Mouse (Mus musculus) mouse trophoblast stem cell (cell line): ENCODE results near the gene Acot5.
"Not testable (repeated sequence)": the region's sequence is repeated elsewhere in the genome, so short reads cannot be mapped to it uniquely, and the experiment has no call there.

Experiments used
- in situ Hi-C, 2 experiments: fragments of 300-500 bp; cut with MseI, MboI; formaldehyde crosslinking; loops; 2 replicates in 1 of 2; 3 replicates in 1 of 2; pipeline ENCODE4 v1.15.1; 2025

Acot5 gene

DNA sequence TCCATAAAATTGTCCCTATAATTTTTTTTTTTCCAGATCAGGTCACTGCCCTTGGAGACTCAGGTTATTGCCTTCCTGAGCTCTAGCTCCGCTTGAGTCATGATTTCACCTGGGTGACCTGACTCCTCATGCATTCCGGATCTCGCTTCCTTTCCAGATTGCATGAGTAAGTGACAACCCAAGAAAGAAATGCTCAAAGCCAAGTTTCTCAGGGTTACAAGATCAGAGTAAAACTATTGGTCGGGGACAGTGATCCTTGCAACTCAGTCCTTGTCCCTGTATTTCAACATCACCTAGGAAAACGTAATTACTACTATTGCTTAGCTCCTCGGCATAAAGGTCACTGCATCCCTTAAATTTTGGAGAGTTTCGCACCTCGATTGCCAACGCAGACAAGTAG lies at the start of gene Acot5:
TSS of gene Acot5 (plus strand) at position 340 of the 400 bp plus-strand sequence.
- in situ Hi-C loops, result no loop called here

DNA sequence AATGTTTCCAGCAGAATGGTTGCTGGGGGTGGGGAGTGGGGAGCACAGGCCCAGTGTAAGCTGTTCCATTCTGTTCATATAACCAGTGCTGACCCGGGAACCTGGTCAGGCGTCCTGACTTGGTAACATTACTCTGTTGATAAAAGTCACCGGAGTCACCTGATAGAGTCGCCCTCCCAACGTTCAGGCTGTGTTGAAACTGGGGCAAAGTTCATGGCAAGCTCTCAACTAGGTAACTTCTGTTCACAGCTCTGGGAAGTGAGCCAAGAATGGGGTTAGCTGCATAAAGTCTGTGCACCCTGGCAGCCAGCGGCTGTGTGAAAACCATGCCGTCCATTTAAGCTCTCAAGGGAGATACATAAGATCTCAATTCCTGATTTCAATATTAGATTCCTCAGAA lies 48.6 kb upstream of the Acot5 start:
- in situ Hi-C loops, result not testable (repeated sequence)

DNA sequence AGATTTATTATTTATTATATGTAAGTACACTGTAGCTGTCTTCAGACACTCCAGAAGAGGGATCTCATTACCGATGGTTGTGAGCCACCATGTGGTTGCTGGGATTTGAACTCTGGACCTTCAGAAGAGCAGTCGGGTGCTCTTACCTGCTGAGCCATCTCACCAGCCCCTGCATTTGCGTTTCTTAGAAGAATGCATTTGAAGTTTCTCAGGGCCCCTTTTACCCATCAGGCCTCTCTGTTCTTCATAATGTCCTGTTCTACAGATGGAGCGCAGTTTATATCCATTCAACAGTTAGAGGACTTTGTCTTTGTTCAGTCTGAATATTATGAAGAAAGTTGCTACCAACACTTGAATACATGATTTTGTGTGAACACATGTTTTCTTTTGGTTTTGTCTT lies 46.9 kb upstream of the Acot5 start:
- in situ Hi-C loops, result not testable (repeated sequence)

DNA sequence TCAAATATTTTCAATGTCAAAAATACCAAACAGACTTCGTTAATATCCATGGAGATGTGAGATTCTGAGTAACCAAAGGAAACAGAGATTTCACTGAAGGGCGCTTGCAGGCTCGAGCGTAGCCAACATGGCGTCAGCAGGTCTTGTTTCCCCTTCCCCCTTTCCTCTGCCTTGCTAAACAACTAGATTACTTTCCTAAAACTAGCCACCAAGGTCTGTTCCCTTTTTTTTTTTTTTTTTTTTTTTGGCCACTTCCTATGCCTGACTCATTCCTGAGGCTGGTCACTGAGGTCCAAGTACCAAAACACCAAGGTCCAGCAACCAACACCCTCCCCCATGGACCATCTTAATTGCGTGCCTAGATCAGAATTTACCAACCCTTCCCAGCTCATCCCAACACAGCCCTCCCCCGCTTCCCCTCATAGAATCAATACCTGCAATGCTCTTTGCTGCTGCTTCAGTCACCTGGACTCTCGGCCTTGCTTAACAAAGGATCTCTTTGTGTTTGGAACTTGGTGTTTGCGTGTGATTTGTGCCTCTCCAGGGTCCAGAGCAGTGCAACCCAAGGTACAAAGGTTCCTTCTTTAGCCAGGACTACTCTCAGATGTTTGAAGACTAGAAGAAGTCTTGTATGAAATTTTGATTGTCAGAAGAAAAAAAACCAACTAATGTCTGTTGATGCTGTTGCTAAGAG lies 45.9 kb upstream of the Acot5 start:
- in situ Hi-C loops, result no loop called here

DNA sequence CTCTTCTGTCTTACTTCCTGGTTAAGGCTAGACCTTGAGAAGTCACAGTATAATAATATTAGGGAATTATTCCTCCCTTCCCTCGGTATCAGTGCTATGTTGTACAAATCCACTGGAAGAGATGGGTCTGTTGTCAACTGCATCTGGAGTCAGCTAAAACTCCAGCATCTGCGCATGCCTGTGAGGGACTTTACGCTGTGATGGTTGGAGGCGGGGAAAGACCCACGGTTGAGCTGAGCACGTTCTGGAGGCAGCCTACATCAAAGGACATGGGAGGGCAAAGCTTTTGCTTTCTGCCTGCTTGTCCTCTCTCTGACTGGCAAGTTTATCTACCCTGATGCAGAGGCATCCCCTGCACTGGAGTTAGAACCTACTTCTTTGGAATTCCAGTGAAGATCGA lies 43.2 kb upstream of the Acot5 start:
- in situ Hi-C loops, result no loop called here

DNA sequence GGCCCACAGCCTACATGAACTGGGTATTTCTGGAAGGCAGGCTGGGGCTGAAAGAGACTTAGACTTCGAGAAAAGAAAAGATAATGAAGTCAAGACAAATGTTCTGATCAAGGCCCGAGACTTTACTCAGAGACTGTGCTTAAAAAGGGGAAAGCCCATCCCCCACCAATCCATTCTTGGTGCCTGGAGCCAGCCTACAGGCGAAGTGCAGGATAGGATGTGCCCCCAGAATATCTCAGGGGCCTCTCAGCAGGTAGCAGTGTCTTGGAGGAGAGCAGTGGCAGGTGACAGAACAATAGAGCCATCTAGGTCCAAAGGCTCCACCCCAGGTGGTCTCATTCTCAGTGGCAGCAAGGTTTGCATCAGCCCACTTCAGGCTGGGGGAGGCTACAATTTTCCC lies 40.8 kb upstream of the Acot5 start:
- in situ Hi-C loops, result not testable (repeated sequence)

DNA sequence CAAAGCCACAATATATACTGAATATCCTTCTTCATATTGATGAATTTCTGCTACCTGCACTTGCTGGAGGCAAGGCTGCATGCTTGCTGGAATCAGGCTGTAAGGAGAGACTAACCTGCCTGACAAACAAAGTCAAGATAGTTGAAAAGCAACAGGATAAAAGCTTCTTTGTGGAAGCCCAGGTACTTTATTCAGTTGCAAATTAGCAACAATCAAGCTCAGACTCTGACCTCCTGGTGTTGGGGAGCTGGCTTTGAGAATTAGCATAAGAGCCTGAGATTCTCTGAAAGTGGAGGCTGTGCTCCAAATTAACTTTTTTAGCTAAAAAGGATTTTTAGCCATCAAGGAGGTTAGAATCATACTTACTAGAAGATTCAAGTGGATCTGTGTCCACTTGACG lies 40.1 kb upstream of the Acot5 start:
- in situ Hi-C loops, result not testable (repeated sequence)

DNA sequence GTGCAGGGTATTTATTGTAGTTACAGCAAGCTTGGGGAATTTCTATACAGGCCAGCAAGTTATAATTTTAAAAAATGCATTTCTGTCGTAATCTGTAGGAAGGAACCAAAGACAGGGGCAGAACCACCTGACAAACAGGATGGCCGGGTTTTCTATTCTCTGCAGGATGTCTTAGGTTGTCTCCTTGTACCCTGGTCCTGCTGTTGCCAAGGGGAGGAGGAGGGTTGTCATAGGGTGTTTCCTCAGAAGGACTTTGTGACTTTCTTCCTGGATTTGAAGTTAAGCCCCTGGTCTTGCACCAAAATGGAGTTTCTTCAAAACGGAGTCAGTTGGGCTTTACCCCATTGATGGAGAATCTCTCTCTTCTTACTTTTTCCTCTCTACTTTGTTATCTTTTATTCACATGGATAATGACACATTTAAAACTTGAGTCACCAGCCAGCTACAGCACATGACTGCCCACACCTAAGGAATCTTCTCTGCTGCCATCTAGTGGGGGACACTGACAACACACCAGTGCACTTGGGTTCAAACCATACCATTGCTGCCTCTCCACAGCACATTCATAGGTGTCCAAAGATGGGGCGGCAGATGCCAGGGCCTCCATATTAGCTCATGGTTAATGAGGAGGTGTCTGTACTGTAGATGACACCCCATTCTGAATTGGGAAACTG lies 38.3 kb upstream of the Acot5 start:
- in situ Hi-C loops, result no loop called here

DNA sequence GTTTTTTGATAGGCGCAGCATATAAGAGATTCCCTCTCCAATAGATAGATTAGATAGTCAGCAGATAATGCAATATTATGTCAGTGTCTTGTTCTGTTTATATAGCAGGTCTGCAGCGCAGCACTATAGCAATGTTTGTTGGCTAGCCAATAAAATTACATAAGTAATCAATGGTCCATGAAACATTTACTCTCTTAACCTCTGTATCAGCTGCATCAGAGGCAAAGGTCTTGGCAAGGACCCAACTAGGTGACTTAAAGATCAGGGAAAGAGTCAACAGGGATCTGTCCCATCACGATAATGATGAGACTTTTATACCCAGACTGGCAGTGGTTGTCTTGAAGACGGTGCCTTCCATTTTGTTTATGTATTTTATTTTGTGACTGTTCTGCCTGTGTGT lies 36.3 kb upstream of the Acot5 start:
- in situ Hi-C loops, result no loop called here

DNA sequence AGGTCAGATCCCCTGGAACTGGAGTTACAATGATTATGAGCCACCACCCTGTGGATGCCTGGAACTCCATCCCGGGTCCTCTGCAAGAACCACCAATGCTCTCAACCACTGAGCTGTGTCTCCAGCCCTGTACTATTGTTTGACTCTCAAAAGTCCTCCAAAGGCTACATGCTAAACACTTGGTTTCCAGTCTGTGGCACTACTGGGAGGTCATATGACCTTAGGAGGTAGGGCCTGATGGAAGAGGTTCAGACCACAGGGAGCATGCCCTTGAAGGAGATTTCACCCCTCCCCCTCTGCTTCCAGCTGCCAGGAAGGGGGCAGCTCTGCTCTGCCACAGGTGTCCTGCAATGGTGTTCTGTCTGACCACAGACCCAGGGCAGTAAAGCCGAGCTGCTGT lies 35.8 kb upstream of the Acot5 start:
- in situ Hi-C loops, result not testable (repeated sequence)

DNA sequence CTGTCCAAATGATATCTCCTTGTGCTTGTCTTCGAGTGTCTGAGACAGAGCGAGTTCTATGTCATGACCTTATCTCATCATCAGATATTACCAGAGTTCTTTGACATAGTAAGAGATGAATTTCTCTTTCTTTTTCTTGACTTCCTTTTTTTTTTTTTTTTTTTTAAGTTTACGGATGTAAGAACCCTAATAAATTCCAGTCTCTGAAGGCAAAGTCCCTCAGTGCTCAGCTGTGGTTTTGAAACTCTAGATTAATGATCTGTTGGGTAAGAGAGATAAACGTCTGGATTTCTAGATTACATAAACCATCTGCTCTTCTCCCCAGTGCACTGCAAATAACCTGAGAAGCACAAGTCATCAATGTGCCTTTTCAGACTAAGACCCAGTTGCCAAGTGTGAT lies 35.0 kb upstream of the Acot5 start:
- in situ Hi-C loops, result no loop called here

DNA sequence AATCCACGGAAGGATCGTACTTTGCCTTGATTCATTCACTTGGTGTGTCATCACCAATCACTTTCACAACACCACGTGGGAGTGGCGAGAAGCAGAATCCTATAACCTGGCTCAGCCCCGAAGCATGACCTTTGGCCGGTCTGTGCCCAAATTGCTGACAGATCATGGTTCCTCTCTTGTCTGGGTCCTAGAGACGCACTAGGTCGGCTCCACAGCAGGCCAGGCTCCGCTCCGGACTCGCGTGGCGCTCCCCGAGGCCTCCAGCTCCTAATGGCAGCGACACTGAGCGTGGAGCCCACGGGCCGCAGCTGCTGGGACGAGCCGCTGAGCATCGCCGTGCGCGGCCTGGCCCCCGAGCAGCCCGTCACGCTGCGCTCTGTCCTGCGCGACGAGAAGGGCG lies 30.9 kb upstream of the Acot5 start, which contains the start of gene Acot4:
TSS of gene Acot4 (plus strand) at position 139 of the 400 bp plus-strand sequence.
- in situ Hi-C loops, result not testable (repeated sequence)

DNA sequence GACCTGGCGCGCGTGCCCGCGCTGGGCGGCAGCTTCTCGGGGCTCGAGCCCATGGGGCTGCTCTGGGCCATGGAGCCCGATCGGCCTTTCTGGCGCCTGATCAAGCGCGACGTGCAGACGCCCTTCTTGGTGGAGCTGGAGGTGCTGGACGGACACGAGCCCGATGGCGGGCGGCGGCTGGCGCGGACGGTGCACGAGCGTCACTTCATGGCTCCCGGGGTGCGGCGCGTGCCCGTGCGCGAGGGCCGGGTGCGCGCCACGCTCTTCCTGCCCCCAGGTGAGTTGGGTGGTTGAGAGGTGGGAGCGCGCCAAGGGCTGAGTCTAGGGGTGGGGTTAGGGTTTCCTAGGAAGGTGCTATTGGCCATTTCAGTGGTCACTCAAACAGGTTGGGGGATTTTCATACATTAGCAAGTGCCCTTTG lies 30.4 kb upstream of the Acot5 start, which contains the start of gene Gm49366:
TSS of gene Gm49366 (plus strand) at position 245 of the 421 bp plus-strand sequence.
- in situ Hi-C loops, result not testable (repeated sequence)

DNA sequence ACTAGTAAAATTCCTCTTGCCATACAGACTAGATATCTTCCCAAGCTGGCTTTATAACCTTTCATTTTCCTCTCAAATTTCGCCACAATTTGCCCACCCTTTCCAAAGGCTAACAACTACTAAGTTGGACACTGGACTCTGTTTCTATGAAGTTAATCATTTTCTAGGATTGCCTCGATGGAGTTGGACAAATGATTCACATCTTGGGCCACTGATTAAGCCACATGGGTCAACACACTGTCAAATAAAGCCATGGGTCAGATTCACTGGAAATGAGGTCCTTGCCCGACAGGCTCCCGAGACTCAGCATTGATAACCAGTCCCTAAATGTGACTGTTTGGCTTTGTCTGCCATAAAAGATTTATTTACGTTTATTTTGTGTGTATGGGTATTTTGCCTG lies 26.9 kb upstream of the Acot5 start:
- in situ Hi-C loops, result no loop called here

DNA sequence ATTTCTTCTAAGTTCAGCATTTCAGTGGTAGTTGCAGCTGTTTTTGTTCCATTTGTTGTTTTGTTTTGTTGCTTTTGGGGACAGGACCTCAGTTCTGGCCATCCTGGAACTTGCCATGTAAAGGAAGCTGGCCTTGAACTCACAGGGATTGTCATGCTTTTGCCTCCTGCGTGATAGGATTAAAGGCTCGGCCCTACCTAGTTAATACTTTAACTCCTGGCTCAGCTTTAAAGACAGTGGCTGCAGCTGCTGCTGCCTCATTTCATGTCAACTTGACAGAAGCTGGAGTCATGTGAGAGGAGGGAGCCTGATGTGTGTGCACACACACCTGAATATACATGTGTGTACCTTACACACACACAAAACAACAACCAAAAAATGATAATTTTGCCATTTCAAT lies 25.1 kb upstream of the Acot5 start:
- in situ Hi-C loops, result no loop called here

DNA sequence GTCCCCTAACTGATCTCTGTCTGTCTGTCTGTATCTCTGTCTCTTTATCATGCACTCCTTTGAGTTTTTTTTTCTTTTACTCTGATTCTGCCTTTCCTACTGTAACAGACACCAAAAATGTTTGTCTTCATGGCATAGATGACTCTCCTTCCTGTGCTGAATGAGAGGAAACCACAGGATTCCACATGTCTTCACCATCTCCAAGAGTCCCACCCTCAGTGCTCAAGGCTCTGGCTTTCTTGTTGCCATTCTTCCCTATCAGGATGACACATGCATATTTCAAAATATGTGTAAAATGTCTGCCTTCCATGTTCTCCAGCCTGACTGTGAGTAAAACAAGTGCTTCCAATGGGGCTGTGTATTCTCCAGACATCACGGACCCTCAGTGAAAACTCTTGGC lies 22.2 kb upstream of the Acot5 start:
- in situ Hi-C loops, result no loop called here

DNA sequence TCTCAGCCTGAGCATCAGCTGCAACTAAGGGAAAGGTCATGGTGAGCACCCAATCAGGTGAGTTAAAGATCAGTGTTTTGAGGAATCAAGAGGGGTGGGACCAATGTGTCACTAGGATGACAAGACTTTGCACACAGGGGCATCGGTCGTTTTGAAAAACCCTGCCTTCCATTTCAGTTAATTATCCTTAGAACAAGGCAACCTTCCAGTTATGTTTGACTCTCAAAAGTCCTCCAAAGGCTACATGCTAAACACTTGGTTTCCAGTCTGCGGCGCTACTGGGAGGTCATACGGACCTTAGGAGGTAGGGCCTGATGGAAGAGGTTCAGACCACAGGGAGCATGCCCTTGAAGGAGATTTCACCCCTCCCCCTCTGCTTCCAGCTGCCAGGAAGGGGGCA lies 18.4 kb upstream of the Acot5 start:
- in situ Hi-C loops, result not testable (repeated sequence)

DNA sequence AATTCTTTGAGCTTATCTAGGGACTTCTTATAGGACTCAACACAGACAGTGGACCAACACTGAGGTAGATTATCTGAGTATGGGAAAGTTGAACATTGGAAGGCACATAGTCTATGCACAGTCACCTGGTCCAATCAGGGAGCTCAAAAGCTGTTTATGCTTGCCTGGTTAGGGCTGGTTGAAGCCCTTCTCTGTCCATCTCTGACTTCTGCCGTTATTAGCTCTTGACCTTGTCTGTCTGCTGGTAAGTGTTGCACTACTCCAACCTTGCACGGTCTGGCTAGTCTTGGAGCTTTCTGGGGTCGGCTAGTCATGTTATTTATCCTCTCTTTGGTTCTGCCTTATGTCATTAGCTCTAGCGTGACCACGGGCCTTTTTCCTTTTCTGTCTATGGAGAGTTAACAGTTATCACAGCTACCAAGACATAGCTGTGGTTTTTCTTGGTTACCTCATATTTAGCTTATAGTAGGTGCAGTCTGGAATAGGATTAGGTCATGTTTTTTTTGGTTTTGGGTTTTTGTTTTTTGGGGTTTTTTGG lies 17.1 kb upstream of the Acot5 start, which contains the start of gene Acot3:
TSS of gene Acot3 (plus strand) at position 208 of the 538 bp plus-strand sequence.
- in situ Hi-C loops, result no loop called here

DNA sequence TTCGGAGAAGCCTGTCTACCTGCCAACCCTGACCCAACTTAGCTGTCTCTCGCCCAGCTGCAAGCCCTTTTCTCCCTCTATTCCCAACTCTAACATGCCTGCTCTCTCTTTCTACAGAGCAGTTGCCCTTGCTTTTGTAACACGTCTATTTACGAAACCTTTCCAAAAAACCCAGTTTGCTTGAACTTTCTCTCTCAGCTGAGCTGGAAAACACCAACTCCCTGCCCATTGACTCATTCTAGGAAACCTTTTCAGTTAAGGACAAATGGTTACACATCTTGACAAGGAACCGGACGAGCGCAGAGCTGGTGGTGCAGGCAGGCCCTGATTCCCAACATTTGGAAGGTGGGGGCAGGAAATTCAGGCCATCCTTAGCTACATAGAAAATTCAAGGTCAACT lies 16.5 kb upstream of the Acot5 start:
- in situ Hi-C loops, result no loop called here

DNA sequence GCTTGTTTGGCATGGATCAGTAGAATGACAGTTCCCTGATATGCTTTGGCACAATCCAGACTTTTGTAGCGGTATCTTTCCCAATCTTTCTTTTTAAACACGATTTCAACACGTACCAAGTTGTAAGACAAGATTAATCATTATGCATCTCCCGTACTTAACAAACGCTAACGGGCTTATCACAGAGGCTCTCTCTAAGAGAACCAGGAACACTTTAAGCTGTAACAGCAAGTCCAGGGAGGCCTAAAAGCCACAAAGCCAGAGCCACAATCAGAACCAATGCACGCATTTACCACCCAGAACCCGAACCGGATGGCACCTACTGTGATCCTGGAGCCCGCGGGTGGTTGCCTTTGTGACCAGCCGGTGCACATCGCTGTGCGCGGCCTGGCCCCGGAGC lies 16.0 kb upstream of the Acot5 start:
- in situ Hi-C loops, result no loop called here

DNA sequence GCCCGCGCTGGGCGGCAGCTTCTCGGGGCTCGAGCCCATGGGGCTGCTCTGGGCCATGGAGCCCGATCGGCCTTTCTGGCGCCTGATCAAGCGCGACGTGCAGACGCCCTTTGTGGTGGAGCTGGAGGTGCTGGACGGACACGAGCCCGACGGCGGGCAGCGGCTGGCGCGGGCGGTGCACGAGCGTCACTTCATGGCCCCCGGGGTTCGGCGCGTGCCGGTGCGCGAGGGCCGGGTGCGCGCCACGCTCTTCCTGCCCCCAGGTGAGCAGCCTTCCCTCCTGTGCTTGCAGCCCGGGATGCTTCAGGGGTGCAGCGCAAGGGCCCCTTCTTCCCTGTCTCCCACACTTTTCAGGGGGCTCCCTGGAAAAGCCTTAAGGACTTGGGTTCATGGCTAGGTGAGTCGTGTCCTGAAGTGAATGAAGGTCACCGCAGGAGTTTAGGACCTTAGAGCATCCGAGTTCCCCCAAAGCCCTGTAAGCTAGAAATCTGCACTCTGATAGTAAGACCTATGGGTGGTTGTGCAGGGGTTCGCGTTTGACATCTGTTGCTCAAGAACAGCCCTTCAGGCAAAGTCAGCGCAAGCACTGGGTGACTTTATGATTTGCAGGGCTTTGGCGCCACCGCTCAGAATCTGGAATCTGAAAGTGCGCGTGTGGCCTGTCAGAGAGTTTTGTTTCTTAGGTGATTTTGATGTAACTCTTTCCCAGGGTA lies 15.3 kb upstream of the Acot5 start:
- in situ Hi-C loops, result no loop called here

DNA sequence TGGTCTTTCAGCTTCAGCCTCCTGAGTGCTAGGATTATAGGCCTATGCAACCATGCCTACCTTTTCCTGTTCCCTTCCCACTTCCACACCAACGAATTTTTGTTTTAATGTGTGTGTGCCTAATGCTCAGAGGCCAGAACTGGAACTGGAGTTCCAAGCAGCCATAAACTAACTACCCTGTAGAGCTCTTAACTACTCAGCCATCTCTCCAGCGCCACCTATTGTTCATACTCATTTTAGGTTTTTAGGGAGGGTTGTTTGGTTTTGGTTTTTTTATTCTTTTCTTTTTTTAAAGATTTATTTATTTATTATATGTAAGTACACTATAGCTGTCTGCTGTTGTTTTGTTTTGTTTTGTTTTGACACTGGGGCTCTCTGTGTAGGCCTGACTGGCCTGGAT lies 8.2 kb upstream of the Acot5 start:
- in situ Hi-C loops, result loop anchor here in 1 of 2 experiments (5.0 kb wide), 1 partner anchor 89 kb away; no protein-coding TSS in a partner anchor
